Comparison of ENCODE assay signal across 8 mouse cellular contexts in genomic region chr8:70610796-70611771, GRCm38 (mm10). TPM values are rescaled to one million over a fixed set of nuclear protein-coding genes. Genes with fewer than 3 reads are reported as not detected.
DNase-seq lines count a peak whose midpoint lies in the region; ATAC-seq and TF ChIP-seq lines count a peak whose summit lies in the region.

No protein-coding gene starts in this region.

- peaks cover 60% of the 10 kb centered on the region for H3K4me1 ChIP-seq in embryonic facial prominence, embryonic 10.5 days
- H3K4me1 ChIP-seq in heart, adult 2 months (ENCODE audit: control insufficient read depth, insufficient read depth, low read length), result peaks cover 8% of the 10 kb centered on the region
- peaks cover 87% of the 10 kb centered on the region for H3K4me1 ChIP-seq in liver, embryonic 13.5 days (replicated peaks)

- peak; percentile 89 for DNase-seq in A20 (ENCODE audit: low read depth, low spot score)
- DNase-seq in adrenal gland, adult 18-20 months (ENCODE audit: low spot score in 2 of 2), result peak; percentile 89 to 95
- DNase-seq in embryonic facial prominence, embryonic 10.5 days (ENCODE audit: low spot score), result peak; percentile 93
- peak; percentile 88 to 95 for DNase-seq in heart, adult 2 months
- peak; percentile 62 for DNase-seq in kidney, adult 11 months
- peak; percentile 72 for DNase-seq in liver, embryonic 13.5 days
- peak; percentile 89 for DNase-seq in naive thymus-derived CD4-positive, alpha-beta T cell, adult 2 months (ENCODE audit: low read depth)
- peak; percentile 73 to 77 for DNase-seq in thymus, adult 18-20 months

- TF ChIP-seq CTCF in heart, adult 2 months (IDR thresholded peaks at IDR 0.05), result peak; percentile 86

- no peaks in the 10 kb centered on the region for H3K36me3 ChIP-seq in embryonic facial prominence, embryonic 10.5 days (replicated peaks)
- H3K36me3 ChIP-seq in heart, adult 2 months (ENCODE audit: control insufficient read depth, insufficient read depth, low read length), result no peaks in the 10 kb centered on the region
- no peaks in the 10 kb centered on the region for H3K36me3 ChIP-seq in liver, embryonic 13.5 days

- 0 out of 2 replicates have a peak, but pooled peaks have one; percentile 26 for TF ChIP-seq EP300 in heart, adult 2 months (IDR thresholded peaks at IDR 0.05; ENCODE audit: insufficient read depth, low read depth, low read length)

- peak overlapping the region; percentile 74 for H3K9ac ChIP-seq in heart, adult 2 months (ENCODE audit: low read depth, low read length)
- H3K9ac ChIP-seq in liver, embryonic 13.5 days, result peak overlapping the region; percentile 94

- no peaks in the 10 kb centered on the region for H3K27me3 ChIP-seq in embryonic facial prominence, embryonic 10.5 days (replicated peaks; ENCODE audit: low read depth, poor library complexity, severe bottlenecking)
- H3K27me3 ChIP-seq in heart, adult 2 months (ENCODE audit: control insufficient read depth, insufficient read depth, low read length), result no peaks in the 10 kb centered on the region
- peaks cover 5% of the 10 kb centered on the region; the same call in 1 of the 2 replicates for H3K27me3 ChIP-seq in liver, embryonic 13.5 days

- TF ChIP-seq POLR2A in heart, adult 2 months (IDR thresholded peaks at IDR 0.05; ENCODE audit: insufficient read depth, low read depth, low read length), result no peak; the same call in 1 of the 2 replicates

- H3K9me3 ChIP-seq in embryonic facial prominence, embryonic 10.5 days, result no peaks in the 10 kb centered on the region
- H3K9me3 ChIP-seq in liver, embryonic 13.5 days (replicated peaks), result no peaks in the 10 kb centered on the region

- H3K4me2 ChIP-seq in liver, embryonic 13.5 days, result peak overlapping the region; percentile 93

- H3K27ac ChIP-seq in embryonic facial prominence, embryonic 10.5 days (replicated peaks), result peak overlapping the region; percentile 97
- peak overlapping the region; percentile 93 for H3K27ac ChIP-seq in heart, adult 2 months
- H3K27ac ChIP-seq in liver, embryonic 13.5 days, result peak overlapping the region; percentile 91

- intact Hi-C loops in heart, adult 2 months (cut with DNase I), result loop anchor here (2.0 to 5.0 kb wide), 3 partner anchors 16 to 91 kb away; partner anchors contain the start of genes Iqcn and Isyna1

- H3K79me2 ChIP-seq in heart, adult 2 months (replicated peaks; ENCODE audit: control insufficient read depth, insufficient read depth, low read length), result no peaks in the 10 kb centered on the region

- WGBS in embryonic facial prominence, embryonic 10.5 days, result under 1% methylated on average over 54 of the region's 54 CpGs
- WGBS in heart, adult 2 months, result under 1% methylated on average over 54 of the region's 54 CpGs
- under 1% methylated on average over 54 of the region's 54 CpGs for WGBS in liver, embryonic 13.5 days (ENCODE audit: insufficient replicate concordance)

- H3K4me3 ChIP-seq in embryonic facial prominence, embryonic 10.5 days, result peak overlapping the region; percentile 89
- H3K4me3 ChIP-seq in heart, adult 2 months, result peak overlapping the region; percentile 65
- H3K4me3 ChIP-seq in liver, embryonic 13.5 days (replicated peaks), result peak overlapping the region; percentile 81

- ATAC-seq in liver, embryonic 13.5 days (ENCODE audit: low read depth), result peak; percentile 61

RNA-seq across cellular contexts. Expression of gene Ssbp4, which starts 2.4 kb away (rescaled TPM):
- 10 to 100 TPM; 78.5 to 86.9 TPM for total RNA-seq in adrenal gland, adult 18-20 months (2021)
- 105 and 109 TPM in 2 replicates for polyA plus RNA-seq in embryonic facial prominence, embryonic 10.5 days (2016; fragmentation: Nextera tagmentation; extraction: Ambion mirVana)
- 10 to 100 TPM; 34.6 to 35.8 TPM for total RNA-seq in heart, adult 2 months (2021)
- 45.6 and 72.8 TPM in 2 replicates for polyA plus RNA-seq in heart, adult 2 months (2012; rRNA removed)
- polyA plus RNA-seq in liver, embryonic 13.5 days (2015; fragmentation: Nextera tagmentation; extraction: Ambion mirVana), result 54.2 and 62.4 TPM in 2 replicates

RNA-seq across cellular contexts. Expression of gene Lrrc25, which starts 4.9 kb away (rescaled TPM):
- 1 to 10 TPM; 1.4 to 3.0 TPM for total RNA-seq in adrenal gland, adult 18-20 months (2021)
- 0.77 and 0.79 TPM in 2 replicates for polyA plus RNA-seq in embryonic facial prominence, embryonic 10.5 days (2016; fragmentation: Nextera tagmentation; extraction: Ambion mirVana)
- total RNA-seq in heart, adult 2 months (2021), result 1 to 10 TPM; 1.6 to 1.8 TPM
- polyA plus RNA-seq in heart, adult 2 months (2012; rRNA removed), result 3.6 and 4.5 TPM in 2 replicates
- 5.4 and 5.6 TPM in 2 replicates for polyA plus RNA-seq in liver, embryonic 13.5 days (2015; fragmentation: Nextera tagmentation; extraction: Ambion mirVana)

RNA-seq across cellular contexts. Expression of gene Isyna1, which starts 16.9 kb away (rescaled TPM):
- total RNA-seq in adrenal gland, adult 18-20 months (2021), result 100 to 1,000 TPM; 115 to 165 TPM
- 184 and 187 TPM in 2 replicates for polyA plus RNA-seq in embryonic facial prominence, embryonic 10.5 days (2016; fragmentation: Nextera tagmentation; extraction: Ambion mirVana)
- 10 to 100 TPM; 26.7 to 28.3 TPM for total RNA-seq in heart, adult 2 months (2021)
- 40.3 and 41.6 TPM in 2 replicates for polyA plus RNA-seq in heart, adult 2 months (2012; rRNA removed)
- 82.8 and 84.9 TPM in 2 replicates for polyA plus RNA-seq in liver, embryonic 13.5 days (2015; fragmentation: Nextera tagmentation; extraction: Ambion mirVana)

RNA-seq across cellular contexts. Expression of gene Gdf15, which starts 21.2 kb away (rescaled TPM):
- total RNA-seq in adrenal gland, adult 18-20 months (2021), result 1 to 10 TPM; 2.2 to 6.4 TPM
- polyA plus RNA-seq in embryonic facial prominence, embryonic 10.5 days (2016; fragmentation: Nextera tagmentation; extraction: Ambion mirVana), result 0.14 TPM in 1 of 2 replicates, not detected in the other
- total RNA-seq in heart, adult 2 months (2021), result 1 to 10 TPM; 1.1 to 2.0 TPM
- polyA plus RNA-seq in heart, adult 2 months (2012; rRNA removed), result 0.38 and 3.8 TPM in 2 replicates
- 3.9 and 4.1 TPM in 2 replicates for polyA plus RNA-seq in liver, embryonic 13.5 days (2015; fragmentation: Nextera tagmentation; extraction: Ambion mirVana)

RNA-seq across cellular contexts. Expression of gene Pgpep1, which starts 49.1 kb away (rescaled TPM):
- total RNA-seq in adrenal gland, adult 18-20 months (2021), result 100 to 1,000 TPM; 101 to 153 TPM
- 51.8 and 52.7 TPM in 2 replicates for polyA plus RNA-seq in embryonic facial prominence, embryonic 10.5 days (2016; fragmentation: Nextera tagmentation; extraction: Ambion mirVana)
- total RNA-seq in heart, adult 2 months (2021), result 10 to 100 TPM; 39.7 to 48.4 TPM
- polyA plus RNA-seq in heart, adult 2 months (2012; rRNA removed), result 35.5 and 44.8 TPM in 2 replicates
- 17.9 and 19.5 TPM in 2 replicates for polyA plus RNA-seq in liver, embryonic 13.5 days (2015; fragmentation: Nextera tagmentation; extraction: Ambion mirVana)

Comparison
In these comparisons a context has a peak if more than half of its experiments do, and no peak if none do; other contexts are left out.
1. Peak in every context shown above with its lines: DNase-seq, ATAC-seq, H3K4me3 ChIP-seq and H3K27ac ChIP-seq.